Mouse (Mus musculus) brain, adult 10 weeks (tissue): ENCODE measurements around the gene Ifi203. TPM values are rescaled to one million over a fixed set of nuclear protein-coding genes. Genes with fewer than 3 reads are reported as not detected.

Experiments
- polyA plus RNA-seq: library from polyadenylated mRNA; stranded (reverse); fragments of 350-450 nt; fragmentation: Illumina TruSeq; extraction: RNeasy Lipid Tissue Mini Kit (QIAGEN cat#74804); gene quantifications from one replicate; pipeline ENCODE4 v1.2.3, GENCODE M21; 2015; ENCODE audit warnings: low read depth, low replicate concordance

Ifi203 gene
- polyA plus RNA-seq: 2.4 TPM

GRCm38 (mm10) chr1:173941924-173942779 is at the start of gene Ifi203, which contains the start of gene Mndal:
Ifi203 (minus strand) TSS chr1:173942672.
Mndal (minus strand) TSS chr1:173942491.

DNA sequence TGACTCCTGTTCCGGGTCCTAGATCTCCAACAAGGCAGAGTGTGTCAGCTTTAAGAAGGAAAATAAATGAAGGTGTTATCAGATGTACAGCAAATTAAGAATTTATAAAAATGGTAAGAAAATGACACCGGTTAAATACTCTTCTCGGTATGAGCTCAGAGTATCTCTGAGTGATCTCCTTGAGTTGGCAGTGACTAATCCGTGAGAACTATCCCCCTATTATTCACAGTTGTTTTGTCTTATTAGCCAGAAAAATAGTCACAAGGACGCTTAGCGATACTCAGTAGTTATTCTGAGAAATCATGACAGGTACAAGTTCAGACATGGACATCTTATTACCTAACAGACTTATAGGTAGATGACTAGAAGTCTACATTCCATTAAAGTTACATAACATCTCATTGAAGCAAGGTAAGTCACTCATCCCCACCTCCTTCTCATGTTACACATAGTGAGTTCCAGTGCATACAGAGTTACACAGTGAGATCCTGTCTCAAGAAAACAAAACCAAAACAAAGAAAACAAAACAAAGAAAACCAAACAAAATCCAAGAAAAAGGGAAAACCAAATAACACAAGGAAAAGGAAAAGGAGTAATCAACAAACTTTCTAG is 40.3 kb upstream of the Ifi203 start, which contains the start of gene Ifi202b:
Ifi202b (minus strand) TSS at position 51 of the 612 bp plus-strand sequence.

DNA sequence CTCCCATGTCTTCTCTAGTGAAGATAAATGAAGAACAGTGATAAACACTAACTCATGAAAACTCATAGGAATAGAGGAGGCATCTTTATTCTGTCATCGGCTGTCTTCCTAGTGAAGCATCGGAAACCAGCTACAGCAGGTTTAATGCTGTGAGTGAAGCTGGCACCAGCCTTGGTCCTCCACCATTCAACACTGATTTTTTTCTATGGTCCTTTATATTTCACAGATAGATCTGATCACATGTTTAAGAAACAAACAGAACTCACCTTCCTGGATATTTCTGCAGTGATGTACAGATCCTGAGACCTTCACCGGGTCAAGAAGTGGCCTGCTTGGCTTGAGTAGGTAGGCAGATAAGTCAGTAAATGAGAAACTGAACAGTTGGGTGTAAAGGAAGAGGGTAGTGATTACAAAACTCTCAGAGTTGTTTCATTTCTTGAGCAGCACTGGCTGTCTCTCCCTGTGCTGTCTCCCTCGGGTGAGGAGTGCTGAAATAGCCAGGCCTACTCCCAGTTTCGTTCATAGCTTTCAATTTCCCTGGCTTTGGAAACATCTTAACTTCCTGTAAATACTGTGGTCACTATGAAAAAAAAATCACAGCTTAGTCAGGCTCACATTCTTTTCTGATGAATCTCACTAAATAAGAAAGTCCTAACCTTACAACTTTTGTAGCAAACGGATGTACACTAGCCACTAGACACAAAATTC is 29.8 kb downstream of the Ifi203 start, which contains the start of gene Ifi211:
Ifi211 (minus strand) TSS at position 499 of the 708 bp plus-strand sequence.

Other genes with a start within 250 kb of the Ifi203 start
- gene Ifi207, start 200.9 kb downstream of the Ifi203 start, polyA plus RNA-seq: 0.33 TPM
- 0.22 TPM for gene Ifi204, start 175.7 kb downstream of the Ifi203 start, polyA plus RNA-seq
- not detected for gene Ifi211, start 29.6 kb downstream of the Ifi203 start, polyA plus RNA-seq
- 3.9 TPM for gene Mndal, start 181 bp downstream of the Ifi203 start, polyA plus RNA-seq
- gene Ifi202b, start 40.1 kb upstream of the Ifi203 start, polyA plus RNA-seq: not detected
- not detected for gene Ifi205, start 89.1 kb upstream of the Ifi203 start, polyA plus RNA-seq
- not detected for gene Olfr433, start 98.0 kb upstream of the Ifi203 start, polyA plus RNA-seq
- not detected for gene Olfr432, start 106.5 kb upstream of the Ifi203 start, polyA plus RNA-seq
- not detected for gene Olfr430, start 123.9 kb upstream of the Ifi203 start, polyA plus RNA-seq
- gene Olfr429, start 141.7 kb upstream of the Ifi203 start, polyA plus RNA-seq: not detected
- gene Olfr427, start 154.2 kb upstream of the Ifi203 start, polyA plus RNA-seq: not detected
- not detected for gene Olfr231, start 178.5 kb upstream of the Ifi203 start, polyA plus RNA-seq
- gene Olfr424, start 188.8 kb upstream of the Ifi203 start, polyA plus RNA-seq: not detected
- gene Olfr420, start 213.0 kb upstream of the Ifi203 start, polyA plus RNA-seq: not detected
- not detected for gene Spta1, start 230.1 kb upstream of the Ifi203 start, polyA plus RNA-seq